Mouse (Mus musculus) v-Abl transformed pro-B cells (cell line): ENCODE results near the gene Pcnt.

ENCODE experiments used
- in situ Hi-C, 2 experiments: fragments of 400-800 bp; cut with MboI; formaldehyde crosslinking; loops; one replicate each; pipeline ENCODE4 v1.15.1; 2025; ENCODE audit not compliant: unreplicated experiment in 2 of 2

Pcnt gene

GRCm38 (mm10) chr10:76329093-76329492 lies 113.5 kb downstream of the Pcnt start:
- in situ Hi-C loops = loop anchor here (5.0 to 25.0 kb wide), 4 partner anchors 93 to 708 kb away; partner anchors contain the start of gene Slc19a1 (in 1 of the 2)

- in situ Hi-C loops = loop anchor here (5.0 to 25.0 kb wide), 4 partner anchors 94 to 709 kb away; partner anchors contain the start of gene Slc19a1 (in 1 of the 2)
Observed at GRCm38 (mm10) chr10:76328574-76328973, 114.0 kb downstream of the Pcnt start.

- in situ Hi-C loops = loop anchor here (5.0 to 25.0 kb wide), 4 partner anchors 96 to 711 kb away; partner anchors contain the start of gene Slc19a1 (in 1 of the 2)
Observed at GRCm38 (mm10) chr10:76326304-76327006, 116.1 kb downstream of the Pcnt start.

GRCm38 (mm10) chr10:76317623-76318022 lies 125.0 kb downstream of the Pcnt start:
- in situ Hi-C loops = loop anchor here in 1 of 2 experiments (25.0 kb wide), 1 partner anchor 745 kb away; no protein-coding TSS in a partner anchor

GRCm38 (mm10) chr10:76316194-76316593 lies 126.4 kb downstream of the Pcnt start:
- in situ Hi-C loops = loop anchor here in 1 of 2 experiments (25.0 kb wide), 1 partner anchor 746 kb away; no protein-coding TSS in a partner anchor

GRCm38 (mm10) chr10:76306738-76307137 lies 135.8 kb downstream of the Pcnt start:
- in situ Hi-C loops = loop anchor here in 1 of 2 experiments (25.0 kb wide), 1 partner anchor 756 kb away; no protein-coding TSS in a partner anchor
